10 mouse cellular contexts compared by ENCODE assay signal in the genomic region with DNA sequence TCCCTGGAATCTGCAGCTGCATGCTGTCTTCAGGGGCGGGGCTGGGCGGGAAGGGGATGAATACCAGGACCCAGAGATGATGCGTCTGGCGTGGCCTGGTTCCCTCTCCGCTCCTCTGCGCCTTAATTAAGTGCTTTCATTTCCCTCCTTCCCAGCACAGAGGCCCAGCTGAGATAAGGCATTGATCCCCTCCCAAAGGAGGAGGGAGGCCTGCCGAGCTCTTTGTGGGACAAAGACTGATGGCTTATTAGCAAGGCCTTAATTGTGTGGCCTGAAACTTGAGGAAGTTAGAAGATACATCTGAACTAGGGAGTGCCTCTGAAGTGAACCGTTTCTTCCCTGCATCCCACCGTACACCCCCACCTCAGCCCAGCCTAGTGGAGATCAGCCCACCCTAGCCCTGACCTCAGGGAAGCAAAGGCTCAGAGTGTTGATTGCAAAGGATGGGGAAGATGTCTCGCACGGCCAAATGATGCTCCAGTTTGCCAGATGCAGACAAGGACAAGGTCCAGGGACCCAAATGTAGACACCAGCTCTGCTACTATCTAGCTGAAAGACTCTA.
A peak's percentile ranks its signal among the peaks of the same experiment; 100 is the strongest.
DNase-seq lines count a peak whose midpoint lies in the region; ATAC-seq and TF ChIP-seq lines count a peak whose summit lies in the region.
"Had no signal": no experiment of that assay in that cellular context is flagged by ENCODE, and none has a peak within 500 bp of the region (broad histone marks: within the 10 kb centered on the region; RNA-seq: fewer than 3 reads in every experiment).

No protein-coding gene starts in this region.

- no peaks in the 10 kb centered on the region for H3K36me3 ChIP-seq in kidney, embryonic 16.5 days (ENCODE audit: insufficient read depth, low read length)
- no peaks in the 10 kb centered on the region for H3K36me3 ChIP-seq in forebrain, embryonic 15.5 days
- H3K36me3 ChIP-seq in neural tube, embryonic 13.5 days = no peaks in the 10 kb centered on the region
- H3K36me3 ChIP-seq: heart, embryonic 15.5 days had no signal

- no peaks in the 10 kb centered on the region for H3K27me3 ChIP-seq in kidney, embryonic 16.5 days (ENCODE audit: insufficient read depth, low read length)
- no peaks in the 10 kb centered on the region for H3K27me3 ChIP-seq in forebrain, embryonic 15.5 days
- peaks cover 41% of the 10 kb centered on the region for H3K27me3 ChIP-seq in neural tube, embryonic 13.5 days

- ATAC-seq in kidney, embryonic 16.5 days (ENCODE audit: low FRiP score, low TSS enrichment) = peak; percentile 80
- peak; percentile 46; the same call in 1 of the 2 replicates for ATAC-seq in forebrain, embryonic 15.5 days (replicated peaks)
- 0 out of 2 replicates have a peak, but pooled peaks have one; percentile 30 for ATAC-seq in neural tube, embryonic 13.5 days (ENCODE audit: low read depth)

- H3K4me3 ChIP-seq in kidney, embryonic 16.5 days (ENCODE audit: low read length) = peak overlapping the region; percentile 9; the same call in 1 of the 2 replicates
- no peak overlapping the region for H3K4me3 ChIP-seq in forebrain, embryonic 15.5 days
- H3K4me3 ChIP-seq in neural tube, embryonic 13.5 days = no peak overlapping the region
- H3K4me3 ChIP-seq in lung, adult 2 months (replicated peaks; ENCODE audit: extremely low read depth, low read depth, low read length) = no peak overlapping the region

- no peak for DNase-seq in kidney, adult 9 months
- peak; percentile 76 for DNase-seq in brain, embryonic 14.5 days (ENCODE audit: low read depth)
- DNase-seq in spleen, postnatal 10 days (ENCODE audit: low spot score in 2 of 2) = no peak
- no peak for DNase-seq in lung, adult 2 months
- no peak for DNase-seq in adrenal gland, postnatal 25 days
- DNase-seq: lung, adult 18-20 months had no signal

- H3K4me1 ChIP-seq in kidney, embryonic 16.5 days (ENCODE audit: insufficient read depth, low read length) = peaks cover 21% of the 10 kb centered on the region
- H3K4me1 ChIP-seq in forebrain, embryonic 15.5 days = peaks cover 29% of the 10 kb centered on the region
- peaks cover 41% of the 10 kb centered on the region for H3K4me1 ChIP-seq in neural tube, embryonic 13.5 days (replicated peaks)
- no peaks in the 10 kb centered on the region for H3K4me1 ChIP-seq in lung, adult 2 months (ENCODE audit: control insufficient read depth, insufficient read depth, low read length)

- H3K27ac ChIP-seq in kidney, embryonic 16.5 days (ENCODE audit: low read length) = peak overlapping the region; percentile 91
- peak overlapping the region; percentile 35 for H3K27ac ChIP-seq in forebrain, embryonic 15.5 days (replicated peaks)
- no peak overlapping the region; the same call in 1 of the 2 replicates for H3K27ac ChIP-seq in neural tube, embryonic 13.5 days (replicated peaks)
- H3K27ac ChIP-seq: heart, embryonic 15.5 days had no signal

- WGBS in kidney, embryonic 16.5 days = 10% methylated on average over 11 of the region's 11 CpGs
- WGBS in forebrain, embryonic 15.5 days = 8% methylated on average over 11 of the region's 11 CpGs
- 13% methylated on average over 11 of the region's 11 CpGs for WGBS in neural tube, embryonic 13.5 days
- WGBS in lung, adult 2 months = 19% methylated on average over 11 of the region's 11 CpGs

- peak overlapping the region; percentile 42 for H3K4me2 ChIP-seq in kidney, embryonic 16.5 days (replicated peaks; ENCODE audit: low read depth, low read length)
- no peak overlapping the region for H3K4me2 ChIP-seq in forebrain, embryonic 15.5 days (replicated peaks)
- H3K4me2 ChIP-seq in neural tube, embryonic 13.5 days = no peak overlapping the region

- TF ChIP-seq CTCF in brain, embryonic 14.5 days (IDR thresholded peaks at IDR 0.05; ENCODE audit: borderline replicate concordance, extremely low read depth, insufficient read depth, insufficient read length) = no peak
- TF ChIP-seq CTCF in lung, adult 2 months (IDR thresholded peaks at IDR 0.05; ENCODE audit: insufficient read depth, low read length) = no peak

- no peaks in the 10 kb centered on the region for H3K9me3 ChIP-seq in kidney, embryonic 16.5 days (ENCODE audit: low read length)
- H3K9me3 ChIP-seq in forebrain, embryonic 15.5 days = no peaks in the 10 kb centered on the region
- no peaks in the 10 kb centered on the region for H3K9me3 ChIP-seq in neural tube, embryonic 13.5 days
- H3K9me3 ChIP-seq: heart, embryonic 15.5 days had no signal

- no peak for TF ChIP-seq POLR2A in brain, embryonic 14.5 days (IDR thresholded peaks at IDR 0.05; ENCODE audit: borderline replicate concordance, extremely low read depth, insufficient read depth, insufficient read length, poor library complexity, severe bottlenecking)
- TF ChIP-seq POLR2A in lung, adult 2 months (IDR thresholded peaks at IDR 0.05; ENCODE audit: borderline replicate concordance, extremely low read depth, low read depth, low read length) = no peak

- peak overlapping the region; percentile 53; the same call in 1 of the 2 replicates for H3K9ac ChIP-seq in kidney, embryonic 16.5 days (replicated peaks; ENCODE audit: low read length)
- no peak overlapping the region for H3K9ac ChIP-seq in forebrain, embryonic 15.5 days (replicated peaks)
- no peak overlapping the region for H3K9ac ChIP-seq in neural tube, embryonic 13.5 days
- H3K9ac ChIP-seq: heart, embryonic 15.5 days had no signal

Comparison
In these comparisons a context has a peak if more than half of its experiments do, and no peak if none do; other contexts are left out.
1. ATAC-seq: peak in every context shown above with its lines; median percentile 80 in kidney, embryonic 16.5 days; 46 in forebrain, embryonic 15.5 days; 30 in neural tube, embryonic 13.5 days.